Mouse (Mus musculus) adrenal gland, adult 18-20 months (tissue): ENCODE results near the gene Rasl10b. TPM values are rescaled to one million over a fixed set of nuclear protein-coding genes. Genes with fewer than 3 reads are reported as not detected.
A peak's percentile ranks its signal among the peaks of the same experiment; 100 is the strongest.

ENCODE experiments used
- DNase-seq, 2 experiments: peaks; one replicate each; pipeline ENCODE4 v3.0.0; 2021 to 2022; ENCODE audit warnings: low spot score in 2 of 2
- total RNA-seq, 2 experiments: library from RNA; stranded (reverse); gene quantifications; 1 replicate in 1 of 2; 2 replicates in 1 of 2; pipeline ENCODE4 v1.2.3; 2021

Gene Rasl10b
- total RNA-seq, 2 experiments from 2014 or later: 11.4 to 12.4 TPM

DNA sequence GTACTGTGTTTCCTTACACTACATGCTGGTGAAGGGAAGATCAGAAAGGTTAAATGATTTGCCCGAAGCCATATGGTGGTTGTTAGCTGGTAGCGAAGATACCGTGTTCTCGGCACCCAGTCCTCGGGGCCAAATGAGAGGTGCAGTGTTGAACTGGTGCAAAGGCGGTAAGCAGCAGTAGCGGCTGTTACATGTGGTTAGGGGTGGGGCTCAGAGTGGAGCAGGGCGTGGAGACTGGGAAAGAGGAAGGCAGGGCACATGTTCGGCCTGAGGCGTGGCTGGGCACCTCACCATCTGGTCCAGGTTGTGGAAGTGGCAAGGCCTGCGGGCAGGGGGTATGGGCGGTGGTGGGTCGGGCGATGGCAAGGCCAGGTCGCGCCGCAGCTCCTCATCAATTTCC is 18.0 kb downstream of the Rasl10b start:
- DNase-seq: no peak

- DNase-seq: no peak
Measured at GRCm38 (mm10) chr11:83429355-83429754, 20.4 kb downstream of the Rasl10b start, which contains the start of gene Gas2l2. Gas2l2 (minus strand) TSS chr11:83429455.

- no peak for DNase-seq
Measured at GRCm38 (mm10) chr11:83432533-83432932, 23.6 kb downstream of the Rasl10b start.

- DNase-seq: no peak
Measured at GRCm38 (mm10) chr11:83437377-83437776, 28.4 kb downstream of the Rasl10b start, which contains the start of gene 1700020L24Rik. 1700020L24Rik (plus strand) TSS chr11:83437677.

DNA sequence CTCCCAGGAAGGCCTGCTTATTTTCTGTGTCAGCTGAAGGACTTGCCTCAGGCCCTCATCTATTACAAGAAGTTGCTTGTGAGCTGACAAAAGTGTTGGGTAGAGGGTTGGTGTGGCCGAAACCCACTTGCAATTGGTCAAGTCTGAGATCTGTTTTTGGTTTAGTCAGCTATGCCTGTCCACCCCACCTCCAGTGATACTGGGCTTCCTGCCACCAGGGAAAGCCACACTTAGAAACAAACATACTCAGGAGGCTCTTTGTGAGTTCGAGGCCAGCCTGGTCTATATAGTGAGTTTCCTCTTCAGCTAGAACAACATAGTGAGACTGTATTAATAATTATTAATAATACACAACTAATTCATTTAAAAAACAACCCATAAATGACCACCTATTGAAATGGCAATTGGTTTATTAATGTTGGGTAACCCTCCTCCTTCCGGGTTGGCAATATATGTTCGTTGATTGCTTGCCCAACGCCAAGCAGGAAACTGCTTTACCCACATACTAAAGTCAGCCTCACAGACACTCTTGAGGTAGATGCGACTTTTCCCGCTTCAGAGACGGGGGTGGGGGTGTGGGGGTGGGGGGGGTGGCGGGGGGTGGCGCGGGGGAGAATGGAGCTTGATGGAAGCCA is 30.6 kb downstream of the Rasl10b start:
- no peak for DNase-seq

- DNase-seq: peak; percentile 86 to 87
Measured at GRCm38 (mm10) chr11:83440081-83441064, 31.4 kb downstream of the Rasl10b start.

DNA sequence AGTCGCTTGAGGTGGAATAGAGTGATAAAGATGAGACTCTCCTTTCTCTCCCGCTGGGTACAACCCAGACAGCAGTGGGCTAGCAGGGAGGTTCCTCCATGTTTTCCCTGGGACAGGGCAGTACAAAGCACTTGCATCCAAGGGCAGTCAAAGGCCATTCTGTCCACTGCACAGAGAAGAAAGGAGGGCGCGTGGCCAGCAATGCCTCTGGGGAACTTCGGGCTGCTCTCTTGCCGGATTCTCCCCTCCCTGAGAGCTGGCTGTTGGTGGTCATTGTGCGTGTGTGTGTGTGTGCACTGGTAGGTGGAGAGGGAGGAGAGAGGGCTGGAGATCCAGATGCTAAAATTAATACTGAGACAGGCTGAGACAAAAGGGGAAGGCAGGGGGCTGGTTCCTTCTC is 32.3 kb downstream of the Rasl10b start:
- DNase-seq: no peak

- DNase-seq: peak; percentile 75 to 77
Measured at GRCm38 (mm10) chr11:83442596-83443267, 33.8 kb downstream of the Rasl10b start.

DNA sequence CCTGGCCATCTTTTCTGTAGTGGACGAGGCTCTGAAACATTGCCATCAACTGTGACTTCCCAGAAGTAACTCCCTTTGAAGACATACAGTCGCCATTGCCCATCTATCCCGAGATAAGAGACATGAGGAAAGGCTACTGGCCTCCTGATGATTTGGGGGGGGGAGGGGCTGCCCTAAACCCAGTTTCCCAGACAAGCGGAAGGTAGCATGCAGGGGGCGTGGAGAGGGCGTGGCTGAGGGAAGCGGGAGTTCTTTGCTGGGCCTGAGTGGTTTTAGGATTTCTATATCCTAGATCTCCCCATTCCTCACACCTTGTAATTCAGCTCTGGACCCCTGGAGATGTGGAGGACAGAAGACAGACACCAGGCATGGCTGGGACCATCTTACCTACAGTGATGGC is 34.9 kb downstream of the Rasl10b start:
- no peak for DNase-seq

DNA sequence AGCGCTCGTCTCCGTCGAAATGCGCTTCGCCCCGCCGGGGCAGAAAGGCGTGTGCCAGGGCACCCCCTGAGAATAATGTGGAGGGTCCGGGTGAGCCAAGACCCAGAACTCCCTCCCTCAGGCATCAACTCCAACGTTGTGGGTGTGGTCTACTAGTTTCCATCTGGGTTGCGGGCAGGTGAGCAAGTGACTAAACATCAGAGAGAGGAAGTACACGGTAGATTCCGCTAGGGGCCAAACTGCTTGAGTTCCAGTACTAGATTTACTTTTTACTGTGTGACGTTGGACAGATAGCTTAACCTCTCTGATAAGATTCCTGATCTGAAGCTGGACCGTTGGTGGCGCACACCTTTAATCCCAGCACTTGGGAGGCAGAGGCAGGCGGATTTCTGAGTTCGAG is 36.1 kb downstream of the Rasl10b start:
- DNase-seq: no peak

- DNase-seq: no peak
Measured at GRCm38 (mm10) chr11:83447612-83448011, 38.7 kb downstream of the Rasl10b start.

DNA sequence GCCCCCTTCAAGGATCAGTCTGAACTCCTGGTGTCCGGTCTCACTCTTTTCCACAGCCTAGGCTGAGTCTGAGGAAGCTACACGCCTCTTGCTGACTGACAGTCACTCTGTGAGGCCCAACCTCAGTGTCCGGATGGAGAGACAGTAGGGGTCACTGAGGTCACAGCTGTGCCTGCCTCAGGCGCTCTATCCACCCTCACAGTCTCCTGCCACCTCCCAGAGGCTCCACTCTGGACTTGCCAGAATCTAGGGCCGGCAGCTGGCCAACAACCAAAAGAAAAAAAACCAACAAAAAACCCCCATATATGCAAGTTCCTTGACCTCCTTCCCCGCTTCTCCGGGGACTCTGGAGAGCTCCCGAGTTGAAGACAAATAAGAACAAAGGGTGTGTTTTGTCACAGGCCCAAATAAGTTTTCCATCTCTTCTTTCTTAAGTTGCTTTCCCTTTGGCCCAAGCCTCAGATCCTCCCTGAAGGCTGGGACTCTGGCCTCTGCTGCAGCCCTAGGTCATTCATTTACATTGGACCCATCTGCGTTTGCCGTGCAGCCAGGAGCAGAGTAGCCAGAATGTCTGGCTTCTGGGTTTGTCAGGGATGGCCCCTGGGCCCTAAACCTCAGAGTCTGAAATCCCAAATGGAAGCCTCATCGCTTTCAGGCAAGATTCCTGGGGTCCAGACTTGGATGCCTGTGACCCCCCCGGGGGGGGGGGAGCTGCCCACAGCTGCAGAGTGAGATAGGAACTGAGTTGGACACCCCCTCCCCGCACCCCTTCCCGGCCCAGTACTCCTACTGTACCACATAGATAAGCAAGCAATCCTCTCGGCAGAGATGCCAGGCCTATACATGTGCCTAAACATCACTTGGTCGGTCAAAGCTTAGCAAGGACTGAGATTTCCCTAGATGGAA is 39.3 kb downstream of the Rasl10b start:
- no peak for DNase-seq

DNA sequence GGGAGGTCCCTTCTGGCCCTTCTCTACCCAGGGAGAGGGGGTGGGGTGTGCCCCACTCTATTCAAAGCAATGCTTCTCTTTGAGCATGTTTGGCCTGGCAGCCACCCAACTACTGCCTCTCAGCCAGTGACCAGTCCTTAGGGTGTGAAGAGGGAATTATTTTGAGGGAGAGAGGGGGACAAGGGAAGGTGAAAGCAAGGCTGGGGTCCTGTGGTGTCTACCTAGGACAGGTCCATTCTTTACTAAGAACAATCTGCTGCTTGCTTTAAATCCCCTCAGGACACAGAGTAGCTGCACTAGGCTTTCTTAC is 39.9 kb downstream of the Rasl10b start:
- DNase-seq: no peak

DNA sequence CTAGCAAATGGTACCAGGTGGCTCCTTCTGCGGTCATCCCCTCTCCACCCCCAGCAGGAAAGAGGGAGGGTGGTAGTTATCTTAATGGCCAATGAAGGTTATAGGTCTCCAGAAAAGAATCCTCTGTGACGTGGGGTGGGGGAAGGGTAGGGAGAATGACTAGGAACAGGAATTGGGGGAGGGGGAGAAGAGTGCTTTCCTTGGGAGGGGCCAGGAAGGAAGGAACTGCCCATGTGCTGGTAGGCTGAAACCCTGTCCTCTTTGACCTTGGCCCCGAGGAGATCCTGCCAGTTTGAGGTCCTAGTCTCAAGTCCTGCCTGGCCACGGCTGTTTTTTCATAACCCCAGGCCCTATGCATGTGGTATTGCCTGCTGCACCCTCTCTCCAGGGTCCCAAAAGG is 40.4 kb downstream of the Rasl10b start:
- no peak for DNase-seq

DNA sequence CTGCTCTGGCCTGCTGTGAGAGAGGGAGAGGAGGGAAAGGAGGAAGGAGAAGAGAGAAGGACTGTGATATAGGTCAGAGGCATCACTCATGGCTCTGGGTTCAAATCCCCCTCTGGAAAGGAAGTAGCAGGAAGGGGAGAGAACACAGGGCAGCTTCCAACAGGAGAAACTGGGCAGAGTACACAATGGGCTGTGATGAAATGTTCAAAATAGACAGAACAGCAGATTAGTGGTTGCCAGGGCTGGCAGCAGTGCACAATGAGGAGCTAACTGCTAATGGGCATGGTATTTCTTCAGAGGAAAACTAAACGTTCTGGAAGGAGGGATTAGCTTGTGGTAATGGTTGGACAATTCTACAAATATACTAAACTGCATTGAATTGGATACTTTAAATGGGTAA is 41.6 kb downstream of the Rasl10b start:
- DNase-seq: no peak

DNA sequence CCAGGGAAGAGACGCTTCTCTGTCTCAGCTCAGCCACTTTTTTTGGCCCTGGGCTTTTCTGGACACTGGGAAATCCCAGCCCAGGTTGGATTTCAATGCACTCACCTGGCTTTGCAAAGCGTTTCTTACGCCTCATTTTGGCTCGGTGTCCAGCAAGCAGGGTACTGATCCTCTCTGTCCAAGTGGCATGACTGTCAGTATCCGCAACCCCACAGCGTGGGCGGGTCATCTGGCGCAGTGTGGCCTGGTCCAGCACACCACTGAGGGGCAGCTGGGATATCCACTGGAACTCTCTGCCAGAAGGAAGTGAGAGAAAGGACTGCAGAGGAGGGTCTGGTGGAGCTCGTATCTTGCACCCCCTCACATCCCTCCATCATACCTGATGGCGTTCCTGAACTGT is 42.3 kb downstream of the Rasl10b start:
- DNase-seq: no peak

GRCm38 (mm10) chr11:83454548-83454947 is 45.6 kb downstream of the Rasl10b start:
- no peak for DNase-seq

GRCm38 (mm10) chr11:83455608-83456007 is 46.7 kb downstream of the Rasl10b start:
- peak in 1 of 2 experiments; percentile 50 for DNase-seq

- no peak for DNase-seq
Measured at GRCm38 (mm10) chr11:83457257-83457656, 48.3 kb downstream of the Rasl10b start.

GRCm38 (mm10) chr11:83457912-83458601 is 49.1 kb downstream of the Rasl10b start:
- DNase-seq: no peak
